Mouse (Mus musculus) kidney, adult 8-10 months (tissue): Measurements from ENCODE around the gene Ubald2.
A peak's percentile ranks its signal among the peaks of the same experiment; 100 is the strongest.
"Not testable (repeated sequence)": the region's sequence is repeated elsewhere in the genome, so short reads cannot be mapped to it uniquely, and the experiment has no call there.

Experiments used
- DNase-seq, 2 experiments: peaks; one replicate each; pipeline ENCODE4 v3.0.0; 2022

The Ubald2 gene

GRCm38 (mm10) chr11:116416196-116416943, 17.5 kb upstream of the Ubald2 start:
- no peak for DNase-seq

- DNase-seq: no peak
Observed at GRCm38 (mm10) chr11:116417054-116417453, 16.8 kb upstream of the Ubald2 start.

GRCm38 (mm10) chr11:116418194-116418840, 15.6 kb upstream of the Ubald2 start:
- no peak for DNase-seq

DNA sequence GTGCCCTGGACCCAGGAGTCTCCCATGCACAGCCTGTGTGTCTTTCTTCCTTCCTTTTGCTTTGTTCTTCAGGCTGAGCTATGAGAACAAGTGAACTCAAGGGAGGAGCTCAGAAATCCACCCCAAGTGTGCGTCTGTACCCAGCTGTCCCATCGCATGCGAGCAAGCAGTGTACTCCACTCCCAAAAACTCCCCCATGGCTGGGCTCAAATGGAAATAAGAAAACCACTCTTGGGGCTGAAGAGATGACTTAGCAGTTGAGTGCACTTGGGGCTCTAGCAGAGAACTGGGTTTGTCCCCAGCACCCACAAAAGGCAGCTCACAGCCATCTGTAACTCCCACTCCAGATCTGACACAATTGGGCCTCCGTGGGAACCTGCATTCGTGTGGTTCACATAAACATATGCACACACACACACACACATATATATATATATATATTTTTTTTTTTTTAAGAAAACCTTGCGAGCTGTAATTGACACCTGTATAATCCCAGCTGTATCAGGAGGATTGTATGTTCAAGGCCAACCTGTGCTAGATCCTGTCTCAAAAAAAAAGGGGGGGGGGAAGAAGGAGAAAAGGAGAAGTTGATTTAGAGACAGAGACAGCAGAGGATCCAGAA, 14.9 kb upstream of the Ubald2 start:
- DNase-seq: no peak

DNA sequence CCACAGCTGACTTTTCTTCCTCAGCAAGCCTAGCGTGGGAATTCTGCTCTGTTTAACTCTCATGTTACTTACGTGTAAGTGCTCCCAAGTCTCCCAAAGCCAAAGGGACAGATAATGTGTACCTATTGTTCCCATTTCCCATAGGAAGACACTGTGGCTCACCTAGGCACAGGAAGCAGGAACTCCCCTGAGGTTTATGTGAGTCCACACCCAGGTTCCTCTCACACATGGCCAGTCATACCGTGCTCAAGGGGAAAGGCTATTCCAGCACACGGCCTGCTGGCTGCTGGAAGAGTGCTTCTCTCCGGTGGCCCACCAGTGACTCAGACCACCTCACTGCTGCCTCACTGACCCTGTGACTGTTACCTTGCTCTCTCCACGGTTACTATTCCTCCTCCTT, 12.8 kb upstream of the Ubald2 start:
- no peak for DNase-seq

- DNase-seq: no peak
Observed at GRCm38 (mm10) chr11:116422562-116422961, 11.3 kb upstream of the Ubald2 start.

DNA sequence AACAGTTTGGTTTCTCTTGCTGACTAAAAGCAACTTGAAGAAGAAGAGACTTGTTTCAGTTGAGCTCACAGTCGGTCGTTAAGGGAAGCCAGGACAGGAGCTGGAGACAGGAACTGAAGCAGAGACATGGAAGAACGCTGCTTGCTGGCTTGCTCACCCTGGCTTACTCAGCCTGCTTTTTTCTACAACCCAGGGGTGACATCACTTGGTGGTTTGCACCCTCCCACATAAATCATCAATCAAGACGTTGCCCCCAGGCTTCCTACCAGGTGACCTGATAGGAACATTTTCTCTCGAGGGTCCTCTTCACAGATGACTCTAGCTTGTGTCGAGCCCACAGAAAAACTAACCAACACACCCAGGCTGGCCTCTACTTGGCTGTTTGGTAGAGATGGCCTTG, 10.7 kb upstream of the Ubald2 start:
- no peak for DNase-seq

- no peak for DNase-seq
Observed at GRCm38 (mm10) chr11:116423782-116424620, 9.9 kb upstream of the Ubald2 start.

DNA sequence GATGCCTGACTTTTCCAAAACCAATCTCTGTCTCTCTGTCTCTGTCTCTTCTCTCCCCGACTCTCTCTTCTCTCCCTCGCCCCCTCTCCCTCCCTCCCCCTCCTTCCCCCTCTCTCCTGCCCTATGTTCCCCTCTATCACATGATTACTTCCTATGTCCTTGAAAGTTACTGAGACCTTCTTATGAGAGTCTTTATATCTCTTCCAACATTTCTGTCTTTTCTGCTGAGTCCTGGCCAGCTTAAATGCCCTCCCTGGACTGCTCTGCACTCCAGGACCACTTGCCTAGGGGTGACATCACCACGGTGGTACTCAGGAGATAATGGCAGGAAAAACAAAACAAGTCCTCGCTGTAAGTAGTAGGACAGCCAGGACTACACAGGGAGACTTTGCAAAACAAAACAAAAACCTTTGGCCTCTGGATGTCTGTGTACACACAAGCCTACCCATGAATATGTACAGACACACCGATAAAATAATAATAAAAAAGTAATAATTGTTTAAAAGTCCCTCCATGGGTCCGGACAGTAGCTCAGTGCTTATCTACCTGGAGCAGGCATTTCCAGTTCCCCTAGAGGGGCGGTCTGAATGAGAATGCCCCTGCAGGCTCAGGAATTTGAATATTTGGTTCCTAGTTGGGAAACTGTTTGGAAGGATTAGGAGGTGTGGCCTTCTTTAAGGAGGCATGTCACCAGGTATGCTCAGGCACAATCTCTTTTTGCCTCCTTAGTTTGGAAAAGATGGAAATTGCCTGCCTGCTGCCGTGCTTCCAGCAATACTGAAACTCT, 9.1 kb upstream of the Ubald2 start:
- no peak for DNase-seq

GRCm38 (mm10) chr11:116426328-116426727, 7.6 kb upstream of the Ubald2 start:
- DNase-seq: not testable (repeated sequence)

DNA sequence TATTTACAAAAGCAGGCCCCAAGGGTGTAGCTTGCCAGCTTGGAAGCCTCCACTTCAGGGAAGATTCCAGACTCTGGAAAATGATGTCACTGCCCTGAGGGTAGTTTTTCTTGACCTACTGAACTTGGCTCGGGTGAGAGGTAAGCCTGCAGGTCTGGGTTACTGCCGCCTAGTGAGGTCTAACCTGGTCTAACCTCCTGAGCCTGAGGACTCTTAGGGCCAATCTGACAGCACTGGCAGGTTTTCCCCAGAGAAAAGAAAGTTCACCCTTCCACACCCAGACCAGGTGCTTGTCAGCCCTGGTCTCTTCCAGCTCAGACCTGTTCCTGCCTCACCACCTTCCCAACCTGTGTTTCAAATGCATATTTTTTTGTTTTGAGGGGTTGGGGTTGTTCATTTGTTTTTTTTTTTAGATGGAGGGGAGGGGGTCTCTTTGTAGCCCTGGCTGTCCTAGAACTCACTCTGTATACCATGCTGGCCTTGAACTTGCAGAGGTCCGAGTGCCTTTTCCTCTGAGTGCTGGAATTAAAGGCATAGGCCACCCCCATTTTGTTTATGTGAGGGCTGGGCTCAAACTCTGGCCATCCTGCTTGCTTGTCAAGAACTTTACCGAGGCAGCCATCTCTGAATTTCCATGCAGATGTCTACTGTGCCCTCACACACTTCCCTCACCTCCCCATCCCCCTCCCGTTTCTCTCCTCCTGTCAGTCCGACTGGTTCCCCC, 6.9 kb upstream of the Ubald2 start:
- no peak for DNase-seq

- DNase-seq: no peak
Observed at GRCm38 (mm10) chr11:116428872-116429859, 4.7 kb upstream of the Ubald2 start.

GRCm38 (mm10) chr11:116429862-116430613, 3.9 kb upstream of the Ubald2 start:
- DNase-seq: no peak

GRCm38 (mm10) chr11:116430723-116431427, 3.0 kb upstream of the Ubald2 start:
- no peak for DNase-seq

DNA sequence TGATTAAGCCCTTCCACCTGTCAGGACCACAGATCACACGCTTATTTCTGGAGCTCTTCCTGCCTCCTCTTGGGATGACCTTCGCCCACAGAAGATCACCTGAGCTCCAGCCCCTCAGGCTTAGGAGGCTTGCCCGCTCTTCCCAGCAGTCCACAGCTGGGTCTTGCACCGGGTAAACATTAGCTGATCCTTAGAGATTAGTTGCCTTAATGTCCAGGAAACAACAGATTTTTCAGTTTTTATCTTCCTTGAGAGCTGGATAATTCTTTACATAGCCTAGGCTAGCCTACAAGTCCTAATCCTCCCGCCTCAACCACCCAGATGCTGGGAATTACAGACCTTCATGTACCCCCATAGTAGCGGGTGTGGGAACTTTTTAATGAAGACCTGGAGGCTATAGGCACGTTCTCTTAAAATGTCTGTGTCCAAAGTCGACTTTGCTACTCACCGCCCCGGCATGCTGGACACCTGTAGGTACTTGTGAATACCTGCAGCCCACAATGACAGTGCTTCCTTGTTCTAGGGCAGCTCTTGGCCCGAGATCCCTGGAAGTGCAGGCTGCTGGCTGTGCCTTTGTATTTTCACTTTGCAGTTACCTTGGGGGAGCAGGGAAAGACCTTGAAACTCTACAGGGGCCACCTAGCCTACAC, 2.3 kb upstream of the Ubald2 start:
- peak; percentile 55 to 61 for DNase-seq

DNA sequence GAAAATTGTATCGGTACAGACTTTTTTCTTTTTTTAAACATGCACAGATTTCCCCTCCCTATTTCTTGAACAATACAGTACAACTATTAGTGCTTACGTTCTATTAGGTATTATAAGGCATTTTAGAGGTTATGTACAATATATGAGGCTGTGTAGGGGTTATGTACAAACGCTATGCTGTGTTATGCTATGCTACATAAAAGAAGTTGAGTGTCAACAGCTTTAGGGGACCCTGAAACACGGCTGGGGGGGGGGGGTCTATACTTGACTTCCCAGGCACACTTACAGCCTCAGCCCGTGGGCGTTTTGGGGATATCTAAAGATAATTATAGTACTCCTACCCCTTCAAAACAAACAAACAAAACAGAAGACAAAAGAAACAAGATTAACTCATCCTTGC, 1.8 kb upstream of the Ubald2 start:
- no peak for DNase-seq

DNA sequence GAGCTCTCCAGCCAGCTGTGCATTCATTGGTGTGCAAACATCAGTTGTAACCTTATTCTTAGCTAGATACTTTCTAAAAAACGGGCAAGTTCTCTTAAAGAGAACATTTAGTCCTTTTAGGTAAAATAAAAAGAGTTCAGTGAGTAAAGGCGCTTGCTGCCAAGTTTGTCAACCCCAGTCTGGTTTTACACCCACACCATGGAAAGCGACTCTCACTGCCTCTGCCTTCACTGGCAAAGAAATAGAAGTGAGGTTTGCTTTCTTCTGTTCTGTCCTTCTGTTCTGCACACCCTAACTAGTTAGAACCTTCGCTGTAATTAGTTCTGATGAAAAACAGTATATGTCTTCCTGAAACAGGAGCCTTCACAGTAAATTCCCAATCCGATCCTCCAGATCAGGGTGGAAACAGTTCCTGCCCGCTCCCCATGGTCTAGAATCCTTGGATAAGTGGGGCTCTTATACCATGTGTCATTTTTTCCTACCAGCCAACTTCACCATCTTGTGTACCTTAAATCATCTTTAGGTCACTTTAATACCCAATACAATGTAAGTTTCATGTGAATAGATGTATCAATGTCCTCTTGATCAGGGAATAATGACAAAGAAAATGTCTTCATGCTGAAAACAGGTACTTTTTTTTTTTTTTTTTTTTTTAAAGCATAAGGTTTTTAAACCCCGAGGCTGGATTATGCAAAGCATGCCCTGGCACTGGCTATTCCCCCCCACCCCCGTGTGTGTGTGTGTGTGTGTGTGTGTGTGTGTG, 1.1 kb upstream of the Ubald2 start:
- DNase-seq: no peak
